Mouse (Mus musculus) hematopoietic stem cell, adult 5-6 weeks (primary cell): Measurements from ENCODE around the gene Sec24d. TPM values are rescaled to one million over a fixed set of nuclear protein-coding genes. Genes with fewer than 3 reads are reported as not detected.
A peak's percentile ranks its signal among the peaks of the same experiment; 100 is the strongest.

Source experiments
- ATAC-seq, 2 experiments: fragments of 125-278 bp in 1 of 2; replicated peaks in 1 of 2; 2 replicates each; pipeline ENCODE4 v1.8.0; 2016 to 2017; ENCODE audit warnings: inconsistent platforms in 2 of 2, mild to moderate bottlenecking in 2 of 2, moderate number of reproducible peaks in 2 of 2, low read depth in 1 of 2, moderate TSS enrichment in 1 of 2; ENCODE audit not compliant: low FRiP score in 2 of 2, poor library complexity in 2 of 2, severe bottlenecking in 2 of 2, insufficient read depth in 1 of 2, low TSS enrichment in 1 of 2
- total RNA-seq: library from RNA; stranded (forward); fragments of 172-1452, 232-1000 nt; gene quantifications from 2 replicates; pipeline ENCODE4 v1.2.3, GENCODE M21; 2017

Sec24d gene
- total RNA-seq = 19.0 and 22.5 TPM in 2 replicates

DNA sequence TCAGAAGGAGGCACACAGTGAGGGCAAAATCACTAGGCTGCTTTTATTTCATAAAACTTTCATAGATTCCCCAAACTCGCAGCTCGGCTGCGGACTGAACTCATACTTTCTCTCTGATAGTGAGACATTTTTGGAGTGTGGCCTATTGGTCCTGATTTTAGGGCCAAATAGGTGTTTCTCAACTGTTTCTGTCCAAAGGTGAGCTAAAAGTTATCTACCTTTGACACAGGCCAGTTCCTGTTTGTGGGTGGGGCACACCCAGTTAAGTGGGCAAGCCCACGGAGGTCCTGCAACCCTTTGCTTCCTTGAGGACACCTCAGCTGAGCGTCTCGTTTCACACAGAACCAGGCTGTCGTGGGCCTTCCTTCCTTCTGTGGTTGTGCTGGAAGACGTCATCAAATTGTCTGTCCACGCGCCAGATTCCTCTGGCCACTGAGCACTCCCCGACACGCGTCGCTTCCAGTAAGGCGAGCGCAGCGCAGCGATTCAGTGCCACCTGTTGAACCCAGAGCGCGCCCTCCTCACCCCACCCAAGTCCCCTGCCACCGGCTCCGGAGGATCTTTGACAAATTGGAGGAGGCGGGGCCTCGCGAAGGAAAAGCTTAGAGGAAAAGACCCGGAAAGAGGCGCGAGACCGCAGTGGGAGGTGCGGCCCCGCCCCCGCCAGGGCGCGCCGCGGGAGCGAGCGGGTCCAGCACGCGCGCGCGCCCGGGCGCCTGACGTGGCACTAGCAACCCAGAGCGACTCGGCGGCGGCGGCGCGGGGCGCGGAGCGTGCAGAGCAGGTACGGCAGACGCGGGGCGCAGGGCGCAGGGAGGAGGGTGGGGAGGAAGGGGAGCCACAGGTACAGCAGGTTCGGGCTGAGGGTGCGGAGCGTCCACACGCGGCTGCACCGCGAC lies at the start of gene Sec24d:
Gene Sec24d, plus strand, starts transcription at position 703 of the 899 bp plus-strand sequence.
- ATAC-seq = peak; percentile 79 to 80

DNA sequence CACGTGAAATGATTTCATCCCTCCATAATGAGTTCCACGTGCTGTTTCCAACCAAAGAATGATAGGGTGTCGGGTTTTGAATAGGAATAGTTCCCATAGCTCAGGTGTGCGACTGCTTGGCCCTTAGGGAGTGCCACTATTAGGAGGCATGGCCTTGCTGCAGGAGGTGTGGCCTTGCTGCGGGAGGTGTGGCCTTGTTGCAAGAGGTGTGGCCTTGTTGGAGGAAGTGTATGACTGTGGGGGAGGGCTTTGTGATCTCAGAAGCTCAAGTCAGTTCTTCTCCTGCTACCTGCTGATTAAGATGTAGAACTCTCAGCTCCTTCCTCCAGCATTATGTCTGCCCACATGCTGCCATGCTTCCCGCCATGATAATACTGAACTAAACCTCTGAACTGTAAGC lies 48.6 kb upstream of the Sec24d start:
- ATAC-seq = peak in 1 of 2 experiments; percentile 4; a peak in 1 of 4 replicates

DNA sequence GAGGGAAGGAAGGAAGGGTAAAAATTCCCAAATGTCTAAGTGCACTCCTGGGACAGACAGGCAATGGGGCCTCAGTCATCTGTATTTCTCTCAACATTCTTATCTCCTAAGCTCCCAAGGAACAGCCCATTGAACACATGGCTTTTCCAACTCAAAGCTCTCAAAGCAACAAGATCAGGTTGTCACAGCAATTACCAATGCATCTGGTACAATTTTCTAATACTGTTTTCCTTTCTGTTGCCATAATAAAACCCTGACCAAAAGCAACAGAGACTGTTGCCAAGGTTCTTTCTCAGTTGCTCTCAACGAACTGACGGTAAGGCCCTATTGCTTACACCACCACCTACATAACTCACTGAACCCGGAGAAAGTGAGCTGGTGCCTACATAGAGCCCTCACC lies 40.0 kb upstream of the Sec24d start:
- no peak for ATAC-seq

DNA sequence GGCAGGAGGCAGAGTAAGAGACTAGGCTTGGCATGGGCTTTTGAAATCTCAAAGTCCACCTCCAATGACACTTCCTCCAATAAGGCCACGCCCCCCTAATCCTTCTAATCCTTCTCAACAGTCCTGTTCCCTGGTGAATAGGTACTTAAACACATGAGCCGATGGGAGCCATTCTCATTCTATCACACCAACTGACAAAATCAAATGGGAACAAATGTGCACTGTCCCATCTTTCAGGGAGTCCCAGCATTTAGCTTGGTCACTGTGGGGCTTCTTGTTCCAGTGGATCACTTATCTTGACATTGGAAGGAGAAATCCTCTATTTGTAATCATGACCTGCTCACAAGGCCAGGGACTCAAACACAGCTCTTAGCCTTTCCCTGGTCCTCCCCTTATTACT lies 35.6 kb upstream of the Sec24d start:
- ATAC-seq = no peak

DNA sequence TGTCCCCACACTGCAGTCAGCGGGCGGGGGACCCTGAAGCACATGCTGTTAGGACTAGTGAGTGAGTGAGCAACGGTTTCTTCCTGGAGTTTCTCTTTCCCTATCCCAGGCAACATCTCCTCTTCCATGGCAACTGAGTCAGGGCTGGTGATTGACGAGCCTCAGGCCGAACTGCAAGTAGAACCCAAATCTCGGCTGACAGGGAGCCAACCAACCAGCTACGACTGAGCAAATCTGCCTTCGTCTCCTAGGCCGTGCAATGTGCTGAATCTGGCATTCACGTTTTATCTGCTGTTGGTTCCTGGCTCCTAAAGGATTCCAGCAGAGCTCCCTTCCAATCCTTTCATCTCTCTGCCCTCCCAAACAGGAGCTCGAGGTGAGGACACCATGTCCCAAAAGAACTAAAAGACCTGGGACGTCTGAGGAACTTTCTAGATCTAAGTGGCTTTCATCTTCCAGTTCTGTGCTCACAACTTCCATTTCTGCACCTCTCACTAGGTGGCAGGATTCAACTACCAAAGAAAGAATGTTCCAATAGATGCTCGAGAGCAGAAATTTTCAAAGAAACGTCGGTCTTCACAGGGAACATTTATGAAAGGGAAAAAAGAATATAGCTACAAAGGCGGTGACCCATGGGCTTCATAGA lies 32.9 kb upstream of the Sec24d start:
- 0 out of 4 replicates have a peak, but pooled peaks of 1 of the 2 experiments have one; percentile 33 for ATAC-seq

DNA sequence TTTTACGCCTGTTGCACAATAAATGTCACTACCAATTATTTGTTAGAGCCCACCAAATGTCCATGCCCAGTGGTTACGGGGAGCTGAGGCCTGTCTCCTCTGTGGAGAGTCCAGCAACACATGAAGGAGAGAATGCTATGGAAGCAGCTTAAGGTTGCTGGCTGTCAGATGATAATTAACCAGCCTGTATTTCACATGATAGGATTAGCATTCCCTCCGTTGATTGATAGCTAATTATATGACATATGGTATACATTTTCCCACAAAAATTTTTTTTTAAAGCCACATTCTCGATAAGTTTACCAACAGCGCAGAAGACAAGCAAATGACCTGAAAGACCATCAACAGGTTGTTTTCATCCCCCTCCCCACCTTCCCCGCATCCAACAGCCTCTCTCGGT lies 31.8 kb upstream of the Sec24d start:
- no peak for ATAC-seq

DNA sequence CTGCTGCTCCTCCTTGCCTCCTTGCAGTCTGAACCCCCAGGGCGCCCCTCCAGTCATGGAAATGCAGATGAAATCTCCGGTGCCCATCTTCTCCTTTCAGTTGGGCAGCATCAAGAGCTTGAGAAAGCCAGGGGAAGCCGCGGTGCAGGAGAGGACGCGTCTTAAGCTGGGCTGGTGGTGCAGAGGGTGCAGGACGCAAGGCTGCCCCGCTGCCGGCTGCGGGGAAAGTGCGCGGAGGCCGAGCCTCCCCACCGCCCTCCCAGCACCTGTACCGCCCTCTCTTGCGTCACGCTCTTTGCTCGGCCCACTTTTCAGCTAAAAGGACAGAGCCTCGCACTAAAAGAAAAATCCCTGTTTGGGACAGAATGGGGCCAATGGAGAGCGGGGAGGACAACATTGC lies 31.3 kb upstream of the Sec24d start, which contains the start of gene Synpo2:
Gene Synpo2, minus strand, starts transcription at position 229 of the 400 bp plus-strand sequence.
- ATAC-seq = peak; percentile 79 to 90

DNA sequence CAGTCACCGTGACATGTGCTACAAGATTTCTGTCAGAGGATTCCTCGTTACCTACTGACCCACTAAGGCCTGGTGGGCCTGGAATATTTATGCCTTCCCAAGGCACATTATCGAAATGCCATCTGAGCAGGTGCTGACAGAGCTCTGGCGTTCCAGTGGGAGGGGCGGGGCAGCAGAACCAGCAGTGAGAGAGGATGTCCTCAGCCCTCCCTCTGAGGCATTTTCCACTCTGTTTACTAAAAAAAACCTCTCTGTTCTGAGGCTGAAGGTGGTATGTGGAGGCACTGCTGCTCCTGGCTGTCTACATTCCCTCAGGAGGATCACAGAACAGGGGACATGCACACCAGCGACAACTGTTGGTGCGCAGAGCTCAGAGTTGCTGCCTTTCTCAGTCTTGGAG lies 30.2 kb upstream of the Sec24d start:
- no peak for ATAC-seq

DNA sequence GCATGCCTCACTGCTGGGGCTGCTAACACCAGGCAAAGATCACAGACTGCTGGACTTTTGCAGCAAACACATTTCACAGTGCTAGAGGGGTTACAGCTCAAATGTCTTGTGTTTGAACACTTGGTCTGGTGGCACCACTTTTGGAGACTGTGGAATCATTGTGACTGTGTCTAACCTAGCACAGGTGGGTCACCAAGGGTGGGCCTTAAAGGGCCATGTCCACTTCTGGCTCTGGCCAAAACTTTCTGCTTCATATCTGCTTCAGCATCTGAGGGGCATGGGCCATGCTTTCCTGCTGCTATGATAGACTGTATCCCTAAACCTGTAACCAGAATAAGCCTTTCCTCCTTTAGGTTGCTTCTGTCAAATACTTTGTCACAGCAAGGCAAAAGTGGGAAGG lies 29.8 kb upstream of the Sec24d start:
- ATAC-seq = no peak

DNA sequence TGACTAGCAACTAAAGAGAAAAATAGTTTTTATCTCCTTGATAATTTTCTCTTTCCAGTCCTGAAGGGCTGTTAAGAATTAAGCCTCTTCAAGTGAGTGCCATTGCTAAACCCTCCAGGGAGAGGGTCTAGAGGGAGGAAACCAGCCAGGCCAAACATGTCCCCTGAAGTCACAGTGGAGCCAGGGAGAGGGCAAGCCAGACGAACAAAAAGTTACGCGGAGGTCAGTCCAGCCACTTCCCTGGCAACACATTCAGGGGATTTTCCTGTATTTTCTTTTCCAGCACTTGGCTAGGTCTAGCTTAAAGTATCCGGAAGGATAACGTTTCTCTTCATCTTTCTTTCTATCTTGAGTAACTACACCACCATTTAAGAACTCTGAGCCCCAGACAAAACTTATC lies 22.9 kb upstream of the Sec24d start:
- no peak for ATAC-seq

DNA sequence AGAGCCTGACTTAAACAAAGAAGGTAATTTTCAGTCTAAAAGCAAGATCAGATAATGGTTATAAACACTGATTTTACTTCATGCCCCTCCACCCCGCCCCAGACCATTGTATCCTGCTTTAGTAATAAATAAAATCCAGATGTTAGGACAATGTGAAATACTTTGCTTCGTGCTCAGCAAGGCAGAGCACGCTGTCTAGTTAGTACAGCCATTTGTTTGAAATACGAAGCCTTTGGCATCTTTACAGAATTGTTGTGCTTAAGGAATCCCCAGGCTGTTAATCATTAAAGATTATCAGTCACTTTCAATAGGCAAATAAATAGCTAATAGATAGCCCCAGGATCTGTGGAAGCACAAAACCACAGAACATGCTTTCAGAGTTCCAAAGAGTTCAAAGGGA lies 21.6 kb upstream of the Sec24d start:
- no peak for ATAC-seq

DNA sequence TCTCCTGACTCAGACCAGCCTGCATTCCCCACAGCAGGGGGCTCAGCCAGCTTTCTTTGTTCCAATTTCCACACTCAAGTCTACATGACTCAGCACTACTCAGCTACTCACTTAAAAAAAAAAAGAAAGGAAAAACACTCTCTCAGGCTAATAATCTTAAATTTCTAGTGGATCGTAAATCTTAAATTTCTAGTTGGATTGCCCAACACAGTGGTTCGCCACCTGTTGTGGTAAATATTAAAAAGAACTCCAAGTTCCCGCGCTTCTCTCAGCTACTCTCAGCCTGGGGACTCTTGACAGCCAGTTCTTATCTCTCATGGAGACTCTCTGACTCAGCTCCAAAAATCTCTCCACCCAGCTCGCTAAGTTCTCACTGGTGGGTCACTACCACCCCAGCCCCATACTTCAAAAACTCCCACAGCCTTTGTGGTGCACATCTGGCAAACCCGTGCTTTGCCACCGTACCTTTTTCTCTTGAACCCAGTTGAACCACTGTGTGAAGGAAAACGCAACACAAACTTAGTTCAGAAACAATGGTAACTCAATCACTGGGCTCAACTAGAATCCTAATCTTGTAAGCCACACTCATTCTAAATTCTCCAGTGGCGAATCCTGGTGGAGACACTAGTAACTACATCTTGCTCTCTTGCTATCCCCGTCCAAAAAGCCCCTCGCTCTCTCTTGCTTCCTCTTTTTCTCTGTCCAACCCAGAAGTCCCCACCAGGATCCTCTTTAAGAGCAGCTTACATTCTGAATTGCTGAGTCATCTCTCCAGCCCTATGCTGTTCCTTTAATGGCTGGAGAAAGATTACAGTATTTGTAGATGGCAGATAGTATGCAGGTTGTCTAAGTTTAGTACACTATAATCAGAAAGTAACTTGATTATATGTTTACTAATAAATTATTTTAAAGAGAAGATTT lies 10.8 kb upstream of the Sec24d start:
- peak; percentile 96 to 98 for ATAC-seq

DNA sequence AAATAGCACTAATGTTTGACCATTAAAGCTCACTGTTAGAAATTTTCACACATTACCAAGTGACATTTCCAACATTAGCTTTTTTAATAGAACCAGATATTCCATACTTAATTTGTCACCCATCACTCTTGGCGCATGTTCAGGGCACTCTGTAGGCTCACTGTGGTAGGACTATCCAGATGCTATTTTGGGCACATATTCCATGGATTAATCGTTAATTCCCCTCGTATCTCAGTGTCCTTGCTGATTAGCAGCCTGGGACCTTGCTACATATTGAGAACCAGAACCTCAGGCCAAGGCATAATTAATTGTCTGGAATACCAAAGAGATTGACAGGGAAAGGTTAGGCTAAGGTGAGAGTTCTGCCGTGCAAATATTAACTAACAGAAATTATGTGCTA lies 8.5 kb upstream of the Sec24d start:
- ATAC-seq = no peak

DNA sequence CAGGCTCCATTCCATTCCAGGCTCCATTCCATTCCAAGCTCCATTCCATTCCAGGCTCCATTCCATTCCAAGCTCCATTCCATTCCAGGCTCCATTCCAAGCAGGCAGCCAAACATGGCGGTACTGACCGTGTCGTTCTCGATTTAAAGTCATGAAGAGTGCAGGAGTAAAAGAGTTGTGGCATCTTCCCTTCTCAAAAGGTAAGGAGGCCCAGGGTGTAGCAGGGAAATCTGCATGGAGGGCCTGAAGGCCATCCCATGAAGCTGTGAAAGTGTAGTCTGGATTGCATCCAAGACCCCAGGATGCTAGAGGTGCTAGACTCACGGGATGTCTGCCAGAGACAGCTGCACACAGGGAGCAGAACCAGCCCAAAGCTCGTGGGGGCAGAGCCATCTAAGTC lies 2.5 kb upstream of the Sec24d start:
- ATAC-seq = no peak

DNA sequence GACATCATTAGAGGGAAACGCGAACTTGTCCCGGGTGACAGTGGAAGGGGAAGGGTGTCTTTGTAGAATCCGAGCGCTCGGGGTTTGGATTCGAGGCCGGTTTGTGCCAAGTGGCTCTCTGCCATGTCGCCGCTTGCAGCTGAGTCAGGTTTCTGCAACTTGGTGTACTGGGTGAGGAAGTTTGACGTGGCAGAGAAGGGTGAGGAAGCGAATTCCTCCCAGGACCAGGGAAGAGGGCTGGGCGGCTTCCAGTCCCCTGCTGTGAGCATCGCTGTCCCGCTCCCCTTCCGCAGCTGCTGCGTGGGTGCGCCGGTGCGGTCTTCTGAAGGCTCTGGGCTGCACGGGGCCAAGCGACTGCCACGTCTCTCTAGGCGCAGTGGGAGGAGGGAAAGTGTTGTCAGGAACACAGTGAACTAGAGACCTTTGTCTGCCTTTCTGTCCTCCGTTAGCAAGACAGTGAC lies 516 bp downstream of the Sec24d start:
- peak; percentile 57 to 59 for ATAC-seq

DNA sequence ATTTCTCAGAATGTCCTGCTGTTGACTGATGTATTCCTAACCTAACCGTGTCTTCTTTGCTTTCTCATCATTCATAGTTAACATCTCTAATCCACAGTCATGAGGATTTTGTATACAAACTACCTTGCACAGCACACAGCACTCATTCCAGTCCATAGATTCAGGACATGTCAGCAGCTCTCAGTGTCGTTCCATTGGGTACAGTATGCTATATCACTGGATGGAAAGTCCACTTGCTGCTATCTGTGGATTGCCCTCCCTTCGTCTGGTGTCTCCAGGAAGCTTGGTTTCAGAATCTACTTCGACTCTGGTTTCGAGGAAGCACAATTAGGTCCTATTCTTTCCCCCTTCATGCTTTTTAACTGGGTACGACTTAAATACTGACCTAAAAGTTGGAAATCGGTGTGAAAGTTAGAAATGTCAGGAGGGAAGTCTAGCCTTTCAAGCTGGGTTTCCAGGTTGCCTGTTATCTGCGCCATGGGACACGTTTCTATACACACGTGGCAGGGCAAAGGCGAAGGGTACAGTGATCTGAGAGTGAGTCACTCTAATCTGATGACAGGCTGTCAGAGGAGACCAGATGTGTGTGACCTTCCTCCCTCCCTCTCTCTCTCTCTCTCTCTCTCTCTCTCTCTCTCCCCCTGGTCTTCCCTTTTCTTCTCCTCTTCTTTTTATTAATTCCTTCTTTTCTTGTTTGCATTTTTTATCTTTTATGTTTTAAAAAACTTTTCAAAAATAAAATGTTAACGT lies 15.8 kb downstream of the Sec24d start:
- ATAC-seq = no peak

DNA sequence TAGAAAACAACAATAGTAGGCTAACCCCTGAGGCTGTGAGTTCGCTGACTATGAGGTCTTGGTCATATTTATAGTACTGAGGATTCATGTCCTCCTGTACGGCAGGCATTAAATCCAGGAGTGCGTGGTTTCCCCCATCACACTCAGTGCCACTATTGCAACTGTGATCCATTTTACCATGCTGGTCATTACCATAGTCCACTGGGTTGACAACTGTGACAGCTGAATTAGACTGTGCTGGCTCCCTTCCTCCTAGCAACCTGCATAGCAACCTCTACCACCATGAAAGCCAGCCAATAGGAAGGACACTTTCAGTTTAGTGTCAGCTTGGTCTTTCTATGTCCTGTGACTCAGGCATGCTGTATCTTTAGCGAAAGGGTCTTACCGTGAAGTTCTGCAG lies 17.0 kb downstream of the Sec24d start:
- ATAC-seq = no peak; a peak in 1 of 4 replicates
